Mouse (Mus musculus) brown adipose tissue, adult 24 weeks (tissue): ENCODE data around the gene Nfkbia. TPM values are rescaled to one million over a fixed set of nuclear protein-coding genes. Genes with fewer than 3 reads are reported as not detected.

ENCODE experiments used
- H3K27ac ChIP-seq: fragments of 200-500 bp; replicated peaks from 2 replicates; pipeline ENCODE4 v1.5.1; 2012; ENCODE audit warnings: low read depth, mild to moderate bottlenecking, low read length
- H3K4me1 ChIP-seq: fragments of 200-500 bp; 2 replicates; pipeline ENCODE4 v1.6.1; 2012; ENCODE audit warnings: low read length, mixed read lengths; ENCODE audit not compliant: control insufficient read depth, insufficient read depth, insufficient read length
- H3K4me3 ChIP-seq: fragments of 200-500 bp; 2 replicates; pipeline ENCODE4 v1.5.1; 2012; ENCODE audit warnings: low read depth, mild to moderate bottlenecking, low read length, moderate library complexity; ENCODE audit not compliant: insufficient read depth
- polyA plus RNA-seq: library from polyadenylated mRNA; stranded (reverse); fragments of >200 nt; gene quantifications from 2 replicates; pipeline ENCODE4 v1.2.4, GENCODE M21; 2012; ENCODE audit not compliant: missing spikeins, insufficient read depth, insufficient read length

Gene Nfkbia
- polyA plus RNA-seq, 1 experiment = 29.4 TPM

- Histone ChIP-seq H3K4me3 (no peak overlapping the region), H3K27ac (no peak overlapping the region), H3K4me1 (peaks cover 34% of the 10 kb centered on the region)
Measured at GRCm38 (mm10) chr12:55483591-55483990, 8.9 kb downstream of the Nfkbia start.

- Histone ChIP-seq H3K27ac (no peak overlapping the region), H3K4me3 (no peak overlapping the region), H3K4me1 (peaks cover 29% of the 10 kb centered on the region)
Measured at GRCm38 (mm10) chr12:55482732-55483131, 9.7 kb downstream of the Nfkbia start.

- Histone ChIP-seq H3K27ac (peak overlapping the region; percentile 28), H3K4me1 (peaks cover 23% of the 10 kb centered on the region), H3K4me3 (no peak overlapping the region)
Measured at GRCm38 (mm10) chr12:55481739-55482138, 10.7 kb downstream of the Nfkbia start.

DNA sequence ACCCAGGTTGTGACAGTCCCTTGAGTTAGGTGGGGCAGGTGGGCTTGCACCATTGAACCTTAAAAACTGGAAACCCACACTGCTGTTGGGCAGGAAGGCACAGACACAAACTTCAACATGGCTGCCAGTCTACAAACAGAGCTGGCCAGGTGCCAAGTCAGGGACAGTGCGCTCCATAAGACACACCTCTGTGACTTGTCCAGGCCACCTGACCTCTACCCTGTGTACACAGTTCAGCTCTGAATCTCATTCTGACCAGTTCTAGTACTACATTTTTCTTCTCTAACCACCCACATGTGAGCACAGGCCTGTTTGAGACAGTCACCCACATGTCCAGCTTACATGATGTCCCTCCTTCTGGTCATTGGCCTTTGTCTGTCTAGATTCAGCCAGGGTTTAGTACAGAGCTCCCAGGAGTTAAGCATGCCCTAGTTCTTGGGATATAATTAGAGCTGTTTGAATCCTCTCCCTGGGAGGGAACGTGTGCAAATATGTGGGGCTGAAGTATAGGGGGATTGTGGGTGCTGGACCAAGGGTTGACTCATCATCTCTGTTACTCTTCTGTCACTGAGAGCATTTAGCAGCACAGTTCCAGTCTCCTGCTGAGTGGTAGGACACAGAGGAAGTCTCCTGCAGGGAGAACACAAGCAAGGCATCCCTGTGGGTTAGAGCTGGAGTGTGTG, 11.8 kb downstream of the Nfkbia start:
- Histone ChIP-seq H3K4me1 (peaks cover 18% of the 10 kb centered on the region), H3K27ac (no peak overlapping the region), H3K4me3 (no peak overlapping the region)

DNA sequence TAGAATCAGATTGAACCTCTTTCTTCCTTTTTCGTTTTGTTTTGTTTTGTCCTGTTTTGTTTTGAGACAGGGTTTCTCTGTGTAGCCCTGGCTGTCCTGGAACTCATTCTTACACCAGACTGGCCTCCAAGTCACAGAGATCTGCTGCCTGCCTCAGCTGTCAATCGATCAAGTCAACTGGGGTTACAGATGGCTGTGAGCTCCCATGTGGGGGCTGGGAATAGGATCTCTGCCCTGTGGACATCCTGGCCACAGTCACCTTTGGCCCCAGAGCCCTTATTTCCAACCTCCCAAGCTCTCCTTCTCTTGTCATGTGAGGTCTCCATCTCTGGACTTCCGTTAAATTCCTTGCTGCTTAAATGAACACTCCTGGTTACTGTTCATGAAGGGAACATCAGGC, 13.5 kb downstream of the Nfkbia start:
- Histone ChIP-seq H3K4me3 (no peak overlapping the region), H3K27ac (no peak overlapping the region)

GRCm38 (mm10) chr12:55474209-55474583, 18.3 kb downstream of the Nfkbia start:
- Histone ChIP-seq H3K4me1 (peaks cover 36% of the 10 kb centered on the region), H3K27ac (peak overlapping the region; percentile 68), H3K4me3 (peak overlapping the region; percentile 19; the same call in 1 of the 2 replicates)

More for the DNA sequence above, 13.5 kb downstream of the Nfkbia start:
- peaks cover 30% of the 10 kb centered on the region for H3K4me1 ChIP-seq

DNA sequence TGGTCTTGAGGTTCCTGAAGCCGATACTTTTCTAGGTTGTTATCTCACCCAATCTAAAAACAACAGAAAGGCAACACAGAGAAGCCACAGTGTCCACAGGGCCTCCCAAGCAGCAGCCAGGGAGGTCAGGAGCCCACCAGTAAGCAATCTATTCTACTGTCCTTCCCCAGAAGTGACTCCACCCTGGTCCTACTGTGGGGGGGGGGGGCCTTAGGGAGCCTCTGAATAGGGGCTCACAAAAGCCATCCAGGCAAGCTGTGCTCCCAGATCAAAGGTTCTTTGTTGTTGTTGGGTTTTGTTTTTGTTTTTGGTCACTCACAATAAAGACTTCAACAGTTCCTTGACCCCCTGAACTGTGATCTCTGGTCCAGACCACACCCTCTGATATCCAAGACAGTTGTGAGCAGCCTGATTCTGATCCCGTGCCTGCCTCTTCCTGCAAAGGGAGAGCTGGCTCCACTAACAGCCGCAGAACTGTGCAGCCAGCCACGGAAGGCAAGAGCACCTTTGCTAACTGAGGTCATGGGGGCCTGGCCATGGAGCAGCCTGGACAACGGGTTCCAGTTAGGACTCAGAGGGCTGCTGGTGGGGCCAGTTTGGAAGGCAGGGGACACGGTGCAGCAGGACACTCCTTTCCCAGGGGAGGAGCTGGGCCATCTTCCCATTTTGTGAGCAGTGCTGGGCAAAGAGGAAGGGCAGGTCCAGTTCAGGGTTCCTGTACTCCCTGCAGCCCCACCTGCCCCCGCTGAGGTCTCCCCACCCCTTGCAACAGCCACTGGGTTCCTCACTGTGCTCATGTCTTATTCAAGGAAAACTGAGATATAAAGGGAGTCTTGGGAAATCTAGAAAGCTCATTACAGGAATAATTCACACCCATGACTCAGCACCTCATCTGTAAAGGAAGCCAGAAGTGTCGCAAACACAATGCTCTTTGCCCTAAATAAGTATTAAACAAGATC, 18.9 kb downstream of the Nfkbia start:
- Histone ChIP-seq H3K4me3 (peak overlapping the region; percentile 19; the same call in 1 of the 2 replicates), H3K27ac (peak overlapping the region; percentile 68), H3K4me1 (peaks cover 36% of the 10 kb centered on the region)

- peaks cover 47% of the 10 kb centered on the region for H3K4me1 ChIP-seq
- H3K4me3 ChIP-seq = no peak overlapping the region
- no peak overlapping the region; the same call in 1 of the 2 replicates for H3K27ac ChIP-seq
Measured at GRCm38 (mm10) chr12:55471344-55471743, 21.1 kb downstream of the Nfkbia start.

- H3K4me3 ChIP-seq = no peak overlapping the region
- peaks cover 49% of the 10 kb centered on the region for H3K4me1 ChIP-seq
- H3K27ac ChIP-seq = no peak overlapping the region
Measured at GRCm38 (mm10) chr12:55470442-55470841, 22.0 kb downstream of the Nfkbia start.

DNA sequence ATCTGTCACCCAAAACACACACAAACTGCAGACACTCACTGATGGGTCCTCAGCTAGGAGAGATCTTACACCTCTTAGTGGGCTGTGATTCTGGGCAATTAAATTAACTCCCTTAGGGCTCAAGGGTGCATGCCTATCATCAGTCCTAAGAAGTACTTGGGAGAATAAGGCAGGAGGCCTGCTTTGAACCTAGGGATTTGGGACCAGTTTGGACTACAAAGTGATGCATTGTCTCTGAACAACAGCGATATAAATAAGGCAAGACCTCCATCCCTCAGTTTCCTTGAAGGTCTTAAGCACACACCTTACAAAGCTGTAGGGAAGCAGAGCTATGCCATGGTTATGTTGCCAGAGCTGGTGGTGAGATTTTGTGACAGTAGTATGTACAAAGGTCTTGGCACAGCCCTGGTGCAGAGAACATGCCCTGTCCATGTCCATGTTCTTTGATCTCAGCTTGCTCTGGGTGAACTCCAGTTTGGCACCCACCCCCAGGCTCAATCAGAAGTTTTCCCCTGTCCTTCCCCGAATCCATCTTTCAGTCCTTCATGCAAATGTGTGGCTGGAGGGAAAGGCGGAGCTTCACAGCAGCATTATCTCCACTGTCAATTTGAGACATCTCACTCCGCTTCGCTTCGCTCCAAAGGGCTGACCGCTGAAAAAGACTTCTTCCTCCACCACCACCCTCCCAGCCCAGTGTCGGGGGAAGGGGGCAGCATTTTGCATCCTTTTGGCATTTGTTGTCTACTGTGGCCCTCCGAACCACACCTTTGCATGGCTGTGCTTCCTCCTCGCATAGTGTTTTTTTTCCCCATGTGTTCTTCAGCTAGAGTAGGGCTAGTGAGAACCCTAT, 24.9 kb downstream of the Nfkbia start:
- Histone ChIP-seq H3K27ac (no peak overlapping the region), H3K4me1 (peaks cover 39% of the 10 kb centered on the region), H3K4me3 (no peak overlapping the region)

DNA sequence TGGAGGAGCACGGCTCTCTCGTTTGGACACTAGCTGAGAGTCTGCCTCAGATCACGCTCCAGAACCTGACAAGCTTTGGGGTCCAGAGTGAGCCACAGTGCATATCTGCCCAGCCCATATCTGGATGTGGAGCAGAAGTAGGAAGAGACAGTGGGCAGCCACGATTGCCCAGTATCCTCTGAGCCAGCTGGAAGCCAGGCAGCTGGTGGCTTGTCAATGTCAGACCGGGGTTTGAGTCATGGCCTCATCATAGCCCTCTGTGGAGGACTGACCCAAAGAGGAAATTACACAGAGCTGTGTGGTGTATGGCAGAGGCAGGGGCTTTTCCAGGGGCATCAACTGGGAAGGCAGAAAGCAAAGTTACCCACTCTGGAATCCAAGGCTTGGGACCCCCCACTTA, 25.6 kb downstream of the Nfkbia start:
- no peak overlapping the region for H3K27ac ChIP-seq
- peaks cover 34% of the 10 kb centered on the region for H3K4me1 ChIP-seq
- no peak overlapping the region for H3K4me3 ChIP-seq

DNA sequence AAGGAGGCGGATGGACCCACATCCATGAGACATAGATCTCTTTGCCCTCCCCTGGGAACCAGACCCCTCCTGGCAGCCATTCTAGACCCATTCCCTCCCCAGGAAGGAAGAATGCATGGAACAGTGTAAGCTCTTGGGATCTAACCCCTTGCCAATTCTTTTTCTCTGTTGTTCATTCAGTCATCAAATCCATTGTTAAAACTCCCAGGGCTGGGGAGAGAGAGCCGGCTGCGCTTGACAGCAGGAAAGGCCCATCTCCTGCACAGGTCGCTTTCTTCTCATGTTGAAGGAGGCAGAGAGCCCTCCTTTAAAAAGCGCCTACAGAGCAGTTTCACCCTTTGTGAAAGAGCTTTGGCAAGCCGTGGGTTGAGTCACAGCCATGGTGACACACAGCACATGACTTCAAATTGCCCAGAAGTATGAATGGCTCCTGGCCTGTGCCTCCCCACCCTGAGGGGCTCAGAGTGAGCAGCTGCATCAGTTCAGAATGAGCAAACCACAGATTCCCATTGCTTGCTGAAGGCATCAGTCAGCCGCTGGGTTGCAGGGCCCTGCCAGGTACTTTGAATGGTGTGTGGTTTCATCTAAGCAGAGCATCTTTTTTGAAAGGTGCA, 26.3 kb downstream of the Nfkbia start:
- Histone ChIP-seq H3K4me1 (peaks cover 35% of the 10 kb centered on the region), H3K27ac (no peak overlapping the region), H3K4me3 (no peak overlapping the region)

DNA sequence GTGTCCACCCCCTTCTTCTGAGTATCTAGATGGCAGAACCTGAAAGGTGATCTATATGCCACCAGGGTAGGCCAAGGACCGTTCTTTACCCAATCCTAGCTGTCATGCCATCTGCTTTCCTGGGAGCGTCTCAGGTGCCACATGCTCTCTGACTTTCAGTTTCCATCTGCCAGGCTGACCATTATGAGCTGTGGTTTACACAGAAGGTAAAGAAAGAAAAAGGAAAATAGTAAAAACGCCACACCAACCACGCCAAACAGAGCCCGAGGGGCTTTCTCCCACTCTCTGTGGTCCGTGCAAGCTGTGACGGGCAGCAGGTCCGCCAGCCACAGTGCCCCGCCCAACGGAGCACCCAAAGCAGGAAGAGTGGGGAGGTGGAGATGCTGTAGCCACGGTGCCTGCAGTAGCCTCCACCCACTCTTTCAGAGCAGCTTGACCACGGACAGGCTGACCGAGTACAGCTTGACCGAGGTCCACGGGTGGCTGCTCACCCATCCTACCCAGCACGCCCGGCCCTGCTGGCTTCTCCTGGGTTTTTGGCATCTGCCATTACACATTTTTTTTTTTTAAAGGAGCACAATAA, 27.0 kb downstream of the Nfkbia start:
- H3K4me1 ChIP-seq = peaks cover 36% of the 10 kb centered on the region
- H3K4me3 ChIP-seq = peak overlapping the region; percentile 47
- peak overlapping the region; percentile 44 for H3K27ac ChIP-seq

GRCm38 (mm10) chr12:55464846-55465361, 27.5 kb downstream of the Nfkbia start:
- H3K4me1 ChIP-seq = peaks cover 36% of the 10 kb centered on the region
- peak overlapping the region; percentile 44 for H3K27ac ChIP-seq
- H3K4me3 ChIP-seq = peak overlapping the region; percentile 47
